Mouse (Mus musculus) megakaryocyte, embryonic 14.5 days (primary cell): Measurements from ENCODE around the gene Gm49450. TPM values are rescaled to one million over a fixed set of nuclear protein-coding genes. Genes with fewer than 3 reads are reported as not detected.
"Not testable (repeated sequence)": the region's sequence is repeated elsewhere in the genome, so short reads cannot be mapped to it uniquely, and the experiment has no call there.

Experiments
- H3K27me3 ChIP-seq: replicated peaks from 2 replicates; pipeline ENCODE3; 2012; ENCODE audit warnings: inconsistent platforms
- H3K36me3 ChIP-seq: replicated peaks from 2 replicates; pipeline ENCODE3; 2012; ENCODE audit warnings: low read length, inconsistent platforms, mixed read lengths
- H3K4me1 ChIP-seq: 2 replicates; pipeline ENCODE4 v1.6.1; 2012; ENCODE audit warnings: inconsistent platforms
- H3K4me3 ChIP-seq: replicated peaks from 2 replicates; pipeline ENCODE3; 2012; ENCODE audit warnings: moderate library complexity, mild to moderate bottlenecking, inconsistent platforms
- H3K9me3 ChIP-seq: 2 replicates; pipeline ENCODE4 v1.6.1; 2012; ENCODE audit warnings: inconsistent platforms
- FLI1 ChIP-seq: IDR thresholded peaks from 2 replicates; pipeline ENCODE4 v1.6.1; 2012; ENCODE audit warnings: low read length, inconsistent platforms, mixed read lengths
- GATA1 ChIP-seq: IDR thresholded peaks from 3 replicates; pipeline ENCODE4 v1.6.1; 2012; ENCODE audit warnings: mixed read lengths, low read length, inconsistent platforms, borderline replicate concordance
- polyA plus RNA-seq: library from polyadenylated mRNA; stranded (reverse); fragments of >175 nt; gene quantifications from 2 replicates; pipeline ENCODE4 v1.2.3, GENCODE M21; 2012; ENCODE audit warnings: low replicate concordance; ENCODE audit not compliant: insufficient read depth

The Gm49450 gene
- polyA plus RNA-seq, 1 experiment = 2.5 TPM

- Histone ChIP-seq H3K27me3 (no peaks in the 10 kb centered on the region), H3K4me1 (peaks cover 45% of the 10 kb centered on the region), H3K4me3 (peak overlapping the region; percentile 70), H3K9me3 (no peaks in the 10 kb centered on the region), H3K36me3 (peaks cover 23% of the 10 kb centered on the region)
- TF ChIP-seq GATA1 (no peak), FLI1 (no peak)
Observed at GRCm38 (mm10) chr15:98928598-98929240, 24.6 kb downstream of the Gm49450 start.

- TF ChIP-seq GATA1 (no peak), FLI1 (no peak)
- no peaks in the 10 kb centered on the region for H3K27me3 ChIP-seq
- H3K4me3 ChIP-seq = peak overlapping the region; percentile 82
- peaks cover 42% of the 10 kb centered on the region for H3K4me1 ChIP-seq
- H3K9me3 ChIP-seq = no peaks in the 10 kb centered on the region
- peaks cover 19% of the 10 kb centered on the region for H3K36me3 ChIP-seq
Observed at GRCm38 (mm10) chr15:98927566-98927965, 25.8 kb downstream of the Gm49450 start.

GRCm38 (mm10) chr15:98924682-98925081 is 28.7 kb downstream of the Gm49450 start:
- Histone ChIP-seq H3K36me3 (peaks cover 4% of the 10 kb centered on the region), H3K27me3 (no peaks in the 10 kb centered on the region), H3K4me1 (peaks cover 30% of the 10 kb centered on the region), H3K9me3 (no peaks in the 10 kb centered on the region; the same call in 1 of the 2 replicates), H3K4me3 (no peak overlapping the region)
- TF ChIP-seq GATA1 = no peak
- TF ChIP-seq FLI1 = no peak

- Histone ChIP-seq H3K27me3 (no peaks in the 10 kb centered on the region), H3K36me3 (peaks cover 3% of the 10 kb centered on the region), H3K4me1 (peaks cover 23% of the 10 kb centered on the region), H3K4me3 (no peak overlapping the region), H3K9me3 (no peaks in the 10 kb centered on the region; the same call in 1 of the 2 replicates)
- no peak for TF ChIP-seq GATA1
- no peak for TF ChIP-seq FLI1
Observed at GRCm38 (mm10) chr15:98923031-98923537, 30.3 kb downstream of the Gm49450 start.

- H3K9me3 ChIP-seq = no peaks in the 10 kb centered on the region; the same call in 1 of the 2 replicates
- no peak overlapping the region for H3K4me3 ChIP-seq
- peaks cover 3% of the 10 kb centered on the region for H3K36me3 ChIP-seq
- TF ChIP-seq GATA1 (no peak), FLI1 (no peak)
- H3K4me1 ChIP-seq = peaks cover 18% of the 10 kb centered on the region
- H3K27me3 ChIP-seq = no peaks in the 10 kb centered on the region
Observed at GRCm38 (mm10) chr15:98922581-98922980, 30.8 kb downstream of the Gm49450 start.

GRCm38 (mm10) chr15:98921510-98921909 is 31.8 kb downstream of the Gm49450 start:
- Histone ChIP-seq H3K9me3 (no peaks in the 10 kb centered on the region; the same call in 1 of the 2 replicates), H3K36me3 (peaks cover 3% of the 10 kb centered on the region), H3K27me3 (no peaks in the 10 kb centered on the region), H3K4me3 (no peak overlapping the region), H3K4me1 (peaks cover 22% of the 10 kb centered on the region)
- no peak for TF ChIP-seq GATA1
- TF ChIP-seq FLI1 = no peak

GRCm38 (mm10) chr15:98918499-98918895 is 34.9 kb downstream of the Gm49450 start:
- H3K27me3 ChIP-seq, H3K9me3 ChIP-seq: not testable (repeated sequence)
- peaks cover 41% of the 10 kb centered on the region for H3K4me1 ChIP-seq
- peaks cover 10% of the 10 kb centered on the region for H3K36me3 ChIP-seq
- peak overlapping the region; percentile 100 for H3K4me3 ChIP-seq

GRCm38 (mm10) chr15:98917538-98918498 is 35.5 kb downstream of the Gm49450 start, which contains the start of gene Lmbr1l:
TSS of gene Lmbr1l (minus strand) at chr15:98918231.
- TF ChIP-seq FLI1 (no peak), GATA1 (no peak)
- Histone ChIP-seq H3K4me1 (peaks cover 41% of the 10 kb centered on the region), H3K9me3 (no peaks in the 10 kb centered on the region; the same call in 1 of the 2 replicates), H3K36me3 (peaks cover 17% of the 10 kb centered on the region), H3K27me3 (peaks cover 6% of the 10 kb centered on the region), H3K4me3 (peak within 1 kb of the TSS; percentile 100)

- H3K4me1 ChIP-seq = peaks cover 37% of the 10 kb centered on the region
- peak overlapping the region; percentile 100 for H3K4me3 ChIP-seq
- no peaks in the 10 kb centered on the region; the same call in 1 of the 2 replicates for H3K9me3 ChIP-seq
- H3K36me3 ChIP-seq = peaks cover 24% of the 10 kb centered on the region
- peaks cover 6% of the 10 kb centered on the region for H3K27me3 ChIP-seq
- TF ChIP-seq FLI1 (no peak), GATA1 (no peak)
Observed at GRCm38 (mm10) chr15:98917091-98917490, 36.3 kb downstream of the Gm49450 start.
